Mouse (Mus musculus): ENCODE measurements around the gene Olfr44. TPM values are rescaled to one million over a fixed set of nuclear protein-coding genes. Genes with fewer than 3 reads are reported as not detected.

The Olfr44 gene
- polyA plus RNA-seq, 1 experiment from 2014 or later: not detected

Other genes with a start within 250 kb of the Olfr44 start
- not detected in 2 replicates for gene Olfr1537, start 244.0 kb downstream of the Olfr44 start, polyA plus RNA-seq (2014; fragmentation: Nextera tagmentation; extraction: Ambion mirVana)
- not detected in 2 replicates for gene Olfr945, start 217.2 kb downstream of the Olfr44 start, polyA plus RNA-seq (2014; fragmentation: Nextera tagmentation; extraction: Ambion mirVana)
- not detected in 2 replicates for gene Olfr948, start 167.9 kb downstream of the Olfr44 start, polyA plus RNA-seq (2014; fragmentation: Nextera tagmentation; extraction: Ambion mirVana)
- gene Olfr951, start 106.6 kb downstream of the Olfr44 start, polyA plus RNA-seq (2014; fragmentation: Nextera tagmentation; extraction: Ambion mirVana): not detected in 2 replicates
- not detected in 2 replicates for gene Olfr952, start 66.8 kb downstream of the Olfr44 start, polyA plus RNA-seq (2014; fragmentation: Nextera tagmentation; extraction: Ambion mirVana)
- gene Olfr954, start 37.3 kb downstream of the Olfr44 start, polyA plus RNA-seq (2014; fragmentation: Nextera tagmentation; extraction: Ambion mirVana): not detected in 2 replicates
- gene Olfr955, start 22.1 kb downstream of the Olfr44 start, polyA plus RNA-seq (2014; fragmentation: Nextera tagmentation; extraction: Ambion mirVana): not detected in 2 replicates
- gene Olfr957, start 21.8 kb upstream of the Olfr44 start, polyA plus RNA-seq (2014; fragmentation: Nextera tagmentation; extraction: Ambion mirVana): not detected in 2 replicates
- gene Olfr958, start 60.1 kb upstream of the Olfr44 start, polyA plus RNA-seq (2014; fragmentation: Nextera tagmentation; extraction: Ambion mirVana): not detected in 2 replicates
- not detected in 2 replicates for gene Olfr959, start 81.6 kb upstream of the Olfr44 start, polyA plus RNA-seq (2014; fragmentation: Nextera tagmentation; extraction: Ambion mirVana)
- gene AW551984, start 110.4 kb upstream of the Olfr44 start, polyA plus RNA-seq (2014; fragmentation: Nextera tagmentation; extraction: Ambion mirVana): 164 and 235 TPM in 2 replicates
- gene Olfr148, start 116.7 kb upstream of the Olfr44 start, polyA plus RNA-seq (2014; fragmentation: Nextera tagmentation; extraction: Ambion mirVana): not detected in 2 replicates
- not detected in 2 replicates for gene Olfr960, start 127.4 kb upstream of the Olfr44 start, polyA plus RNA-seq (2014; fragmentation: Nextera tagmentation; extraction: Ambion mirVana)
- not detected in 2 replicates for gene Olfr961, start 151.1 kb upstream of the Olfr44 start, polyA plus RNA-seq (2014; fragmentation: Nextera tagmentation; extraction: Ambion mirVana)
- gene Olfr963, start 173.2 kb upstream of the Olfr44 start, polyA plus RNA-seq (2014; fragmentation: Nextera tagmentation; extraction: Ambion mirVana): not detected in 2 replicates
- gene Olfr149, start 213.1 kb upstream of the Olfr44 start, polyA plus RNA-seq (2014; fragmentation: Nextera tagmentation; extraction: Ambion mirVana): not detected in 2 replicates
- gene Olfr965, start 217.4 kb upstream of the Olfr44 start, polyA plus RNA-seq (2014; fragmentation: Nextera tagmentation; extraction: Ambion mirVana): not detected in 2 replicates
- gene Olfr150, start 237.0 kb upstream of the Olfr44 start, polyA plus RNA-seq (2014; fragmentation: Nextera tagmentation; extraction: Ambion mirVana): not detected in 2 replicates